ENCODE assay signal across 8 mouse cellular contexts in the genomic region with DNA sequence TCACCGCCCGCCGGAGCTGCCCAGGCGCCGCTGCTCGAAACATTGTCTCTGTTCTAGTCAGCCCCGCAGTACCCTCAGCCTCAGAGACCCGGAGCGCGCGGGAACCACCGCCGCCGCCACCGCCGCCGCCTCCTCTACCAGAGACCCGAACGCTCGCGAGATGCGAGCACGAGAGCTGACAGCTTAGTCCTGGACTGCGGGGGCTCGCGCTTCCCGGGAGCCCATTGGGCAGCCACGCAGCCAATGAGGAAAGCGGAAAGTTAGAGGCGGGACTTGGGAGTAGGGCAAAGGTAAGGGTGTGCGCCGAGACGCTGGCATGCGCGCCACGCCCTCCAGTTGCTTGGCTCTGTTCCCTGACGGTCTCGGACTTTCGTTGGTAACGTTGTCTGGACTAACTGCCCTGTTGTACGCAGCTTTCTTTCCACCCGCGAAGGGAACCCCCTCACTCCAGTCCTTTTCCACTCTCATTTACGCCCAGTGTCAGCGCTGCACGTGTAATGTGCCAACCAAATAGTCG. TPM values are rescaled to one million over a fixed set of nuclear protein-coding genes. Genes with fewer than 3 reads are reported as not detected.
DNase-seq lines count a peak whose midpoint lies in the region; ATAC-seq lines count a peak whose summit lies in the region.

Gene Etfa, minus strand, starts transcription at position 217 of the 517 bp plus-strand sequence.

- no peaks in the 10 kb centered on the region for H3K9me3 ChIP-seq in heart, embryonic 13.5 days
- H3K9me3 ChIP-seq in liver, embryonic 12.5 days (replicated peaks), result no peaks in the 10 kb centered on the region
- H3K9me3 ChIP-seq in stomach, embryonic 15.5 days, result no peaks in the 10 kb centered on the region

- H3K36me3 ChIP-seq in heart, embryonic 13.5 days, result no peaks in the 10 kb centered on the region
- H3K36me3 ChIP-seq in liver, embryonic 12.5 days, result no peaks in the 10 kb centered on the region
- no peaks in the 10 kb centered on the region for H3K36me3 ChIP-seq in stomach, embryonic 15.5 days

- H3K4me3 ChIP-seq in brown adipose tissue, adult 24 weeks (ENCODE audit: insufficient read depth, low read depth, low read length), result peak within 1 kb of the TSS; percentile 88
- H3K4me3 ChIP-seq in heart, embryonic 13.5 days, result peak within 1 kb of the TSS; percentile 98
- H3K4me3 ChIP-seq in liver, embryonic 12.5 days, result peak within 1 kb of the TSS; percentile 91
- H3K4me3 ChIP-seq in stomach, embryonic 15.5 days (replicated peaks), result peak within 1 kb of the TSS; percentile 96

- peak within 1 kb of the TSS; percentile 86 for H3K4me2 ChIP-seq in heart, embryonic 13.5 days
- H3K4me2 ChIP-seq in liver, embryonic 12.5 days, result peak within 1 kb of the TSS; percentile 88
- H3K4me2 ChIP-seq in stomach, embryonic 15.5 days, result peak within 1 kb of the TSS; percentile 66

- WGBS in heart, embryonic 13.5 days, result under 1% methylated on average over 47 of the region's 47 CpGs
- WGBS in liver, embryonic 12.5 days (ENCODE audit: insufficient replicate concordance), result under 1% methylated on average over 47 of the region's 47 CpGs
- WGBS in stomach, embryonic 15.5 days, result under 1% methylated on average over 46 of the region's 47 CpGs

- DNase-seq in CD4-positive, CD25-positive, alpha-beta regulatory T cell, adult 2 months (ENCODE audit: low read depth, low spot score), result peak; percentile 97
- DNase-seq in fat pad, adult 2 months (ENCODE audit: extremely low read depth, low read depth, low spot score), result peak; percentile 68
- peak; percentile 97 for DNase-seq in kidney, postnatal 10 days
- peak; percentile 86 to 91 for DNase-seq in natural killer cell, adult 2 months (ENCODE audit: low spot score in 2 of 2)

- peak; percentile 98 for ATAC-seq in heart, embryonic 13.5 days (ENCODE audit: extremely low read depth, insufficient number of reproducible peaks, low FRiP score, low TSS enrichment)
- peak; percentile 99 for ATAC-seq in liver, embryonic 12.5 days
- ATAC-seq in stomach, embryonic 15.5 days (ENCODE audit: insufficient read depth, low FRiP score, low read depth), result peak; percentile 100

- H3K27ac ChIP-seq in brown adipose tissue, adult 24 weeks (replicated peaks; ENCODE audit: low read depth, low read length), result peak within 1 kb of the TSS; percentile 88
- peak within 1 kb of the TSS; percentile 96 for H3K27ac ChIP-seq in heart, embryonic 13.5 days (replicated peaks)
- H3K27ac ChIP-seq in liver, embryonic 12.5 days, result peak within 1 kb of the TSS; percentile 93
- peak within 1 kb of the TSS; percentile 92 for H3K27ac ChIP-seq in stomach, embryonic 15.5 days

- H3K4me1 ChIP-seq in brown adipose tissue, adult 24 weeks (ENCODE audit: control insufficient read depth, insufficient read depth, insufficient read length, low read length), result no peaks in the 10 kb centered on the region
- H3K4me1 ChIP-seq in heart, embryonic 13.5 days, result peaks cover 33% of the 10 kb centered on the region
- peaks cover 32% of the 10 kb centered on the region for H3K4me1 ChIP-seq in liver, embryonic 12.5 days
- H3K4me1 ChIP-seq in stomach, embryonic 15.5 days, result 0 out of 2 replicates have a peak, but pooled peaks cover 3% of the 10 kb centered on the region

- peak within 1 kb of the TSS; percentile 97 for H3K9ac ChIP-seq in heart, embryonic 13.5 days
- H3K9ac ChIP-seq in liver, embryonic 12.5 days, result peak within 1 kb of the TSS; percentile 96
- H3K9ac ChIP-seq in stomach, embryonic 15.5 days, result peak within 1 kb of the TSS; percentile 84

- peaks cover 32% of the 10 kb centered on the region for H3K27me3 ChIP-seq in heart, embryonic 13.5 days (replicated peaks)
- H3K27me3 ChIP-seq in liver, embryonic 12.5 days (replicated peaks), result peaks cover 25% of the 10 kb centered on the region
- H3K27me3 ChIP-seq in stomach, embryonic 15.5 days (replicated peaks), result no peaks in the 10 kb centered on the region

RNA-seq across cellular contexts. Expression of gene Etfa, which starts in this region (rescaled TPM):
- 1,767 and 2,276 TPM in 2 replicates for polyA plus RNA-seq in brown adipose tissue, adult 24 weeks (2012; ENCODE audit: insufficient read depth, insufficient read length, missing spikeins)
- polyA plus RNA-seq in heart, embryonic 13.5 days (2015; fragmentation: Nextera tagmentation; extraction: Ambion mirVana), result 286 and 325 TPM in 2 replicates
- 164 and 175 TPM in 2 replicates for polyA plus RNA-seq in liver, embryonic 12.5 days (2016; fragmentation: Nextera tagmentation; extraction: Ambion mirVana)
- polyA plus RNA-seq in stomach, embryonic 15.5 days (2015; fragmentation: Nextera tagmentation; extraction: Ambion mirVana), result 247 and 265 TPM in 2 replicates

Comparison
In these comparisons a context has a peak if more than half of its experiments do, and no peak if none do; other contexts are left out.
1. Peak in every context shown above with its lines: DNase-seq, ATAC-seq, H3K4me3 ChIP-seq and H3K27ac ChIP-seq.